Mouse (Mus musculus): ENCODE data around the gene Stpg2.

- TF ChIP-seq GATA1 (IDR thresholded peaks at IDR 0.05; ENCODE audit: low read length) (no peak), TAL1 (IDR thresholded peaks at IDR 0.05; ENCODE audit: low read length) (no peak)
Observed at GRCm38 (mm10) chr3:139200324-139200723, 5.2 kb upstream of the Stpg2 start.

Measured in erythroblast, embryonic 14.5 days (primary cell).